Mouse (Mus musculus) G1E (cell line): ENCODE measurements around the gene Psmg4. TPM values are rescaled to one million over a fixed set of nuclear protein-coding genes. Genes with fewer than 3 reads are reported as not detected.

Source experiments
- ATAC-seq: 2 replicates; pipeline ENCODE4 v1.8.0; 2016; ENCODE audit warnings: mild to moderate bottlenecking; ENCODE audit not compliant: insufficient number of reproducible peaks, poor library complexity, low FRiP score, severe bottlenecking; ENCODE audit errors: extremely low read depth
- DNase-seq: peaks from one replicate; pipeline ENCODE4 v3.0.0; 2012; ENCODE audit warnings: low spot score
- H3K27me3 ChIP-seq: 2 replicates; pipeline ENCODE4 v1.6.1; 2012; ENCODE audit warnings: mild to moderate bottlenecking, low read length, inconsistent platforms; ENCODE audit not compliant: insufficient read depth
- H3K36me3 ChIP-seq: replicated peaks from 2 replicates; pipeline ENCODE3; 2012; ENCODE audit warnings: mild to moderate bottlenecking, inconsistent platforms
- H3K4me1 ChIP-seq: 2 replicates; pipeline ENCODE4 v1.6.1; 2012; ENCODE audit warnings: low read depth, low read length, inconsistent platforms, mixed read lengths; ENCODE audit not compliant: insufficient read depth
- H3K4me3 ChIP-seq: 2 replicates; pipeline ENCODE4 v1.5.1; 2012; ENCODE audit warnings: low read depth, mild to moderate bottlenecking, inconsistent platforms, low read length, moderate library complexity, mixed read lengths
- H3K9me3 ChIP-seq: replicated peaks from 2 replicates; pipeline ENCODE4 v1.6.1; 2012; ENCODE audit warnings: inconsistent platforms
- CTCF ChIP-seq: IDR thresholded peaks from 2 replicates; pipeline ENCODE4 v1.5.1; 2012; ENCODE audit warnings: low read depth, low read length, inconsistent platforms, mixed read lengths
- GATA1 ChIP-seq: IDR thresholded peaks from 2 replicates; pipeline ENCODE4 v1.6.1; 2012; ENCODE audit warnings: borderline replicate concordance, low read length, inconsistent platforms, mixed read lengths
- GATA2 ChIP-seq: IDR thresholded peaks from 2 replicates; pipeline ENCODE4 v1.6.1; 2012; ENCODE audit warnings: low read depth, low read length, inconsistent platforms, borderline replicate concordance
- POLR2AphosphoS5 ChIP-seq: IDR thresholded peaks from 2 replicates; pipeline ENCODE4 v1.6.1; 2012; ENCODE audit warnings: low read depth, low read length, inconsistent platforms; ENCODE audit not compliant: insufficient replicate concordance
- TAL1 ChIP-seq: conservative IDR thresholded peaks from 2 replicates; pipeline ENCODE4 v1.6.1; 2012; ENCODE audit warnings: low read depth, low read length, inconsistent platforms, mixed read lengths
- polyA plus RNA-seq: library from polyadenylated mRNA; stranded (reverse); fragments of >175 nt; gene quantifications from 2 replicates; pipeline ENCODE4 v1.2.3, GENCODE M21; 2012
- total RNA-seq, 2 experiments: library from RNA; stranded (forward) in 1 of 2; stranded (reverse) in 1 of 2; fragments of 200-1000 nt in 1 of 2; fragments of >200 nt in 1 of 2; fragmentation: Nextera tagmentation in 1 of 2; gene quantifications; 2 replicates each; pipeline ENCODE4 v1.2.3; 2014 to 2017

The Psmg4 gene
- total and polyA plus RNA-seq, 3 experiments = 5.9 to 126 (median 38.1) TPM

DNA sequence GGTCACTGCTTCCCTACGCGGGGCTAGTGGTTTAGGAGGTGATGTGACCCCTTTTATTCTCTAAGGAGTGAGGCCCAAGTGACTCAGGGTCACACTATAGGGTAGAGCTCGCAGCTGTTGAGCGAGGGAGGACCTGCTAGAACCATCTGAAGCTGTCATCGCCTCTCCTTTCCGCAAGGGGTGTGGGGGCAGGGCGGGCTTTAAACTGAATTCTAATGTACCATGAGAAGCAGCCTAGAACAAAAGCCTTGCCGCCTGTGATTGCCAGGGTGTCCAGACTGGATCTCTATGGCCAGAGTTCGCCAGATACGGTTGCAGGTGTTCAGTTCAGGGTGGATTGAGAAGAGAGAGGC, 31.1 kb upstream of the Psmg4 start:
- Histone ChIP-seq H3K36me3 (no peaks in the 10 kb centered on the region), H3K4me1 (peaks cover 36% of the 10 kb centered on the region), H3K4me3 (no peak overlapping the region), H3K9me3 (no peaks in the 10 kb centered on the region), H3K27me3 (peaks cover 50% of the 10 kb centered on the region)
- ATAC-seq (no peak), DNase-seq (no peak)
- TF ChIP-seq CTCF = no peak
- no peak for TF ChIP-seq GATA1
- no peak for TF ChIP-seq TAL1
- no peak for TF ChIP-seq GATA2
- TF ChIP-seq POLR2AphosphoS5 = no peak

DNA sequence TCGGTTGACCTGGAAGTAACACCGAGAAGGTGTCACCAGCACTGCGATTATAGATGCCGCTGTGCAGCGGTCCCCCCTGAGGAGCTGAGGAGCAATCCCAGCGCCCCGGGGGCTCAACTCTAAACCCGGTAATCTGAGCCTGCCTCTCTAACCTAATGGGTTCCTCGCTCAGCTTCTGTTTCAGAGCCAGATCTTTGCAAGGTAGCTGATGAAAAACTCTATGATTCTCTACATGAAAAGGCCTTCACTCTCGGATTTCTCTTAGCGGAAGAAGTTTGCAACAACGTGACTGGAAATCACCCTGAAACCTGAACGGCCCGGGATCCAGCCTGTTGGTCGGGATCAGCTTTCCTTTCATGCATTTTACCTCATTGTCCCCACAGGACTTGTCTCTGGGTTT, 30.5 kb upstream of the Psmg4 start:
- TF ChIP-seq TAL1 (no peak), GATA2 (no peak), CTCF (no peak), POLR2AphosphoS5 (no peak), GATA1 (no peak)
- Histone ChIP-seq H3K9me3 (no peaks in the 10 kb centered on the region), H3K27me3 (peaks cover 56% of the 10 kb centered on the region), H3K4me3 (no peak overlapping the region), H3K4me1 (peaks cover 36% of the 10 kb centered on the region), H3K36me3 (no peaks in the 10 kb centered on the region)
- ATAC-seq = no peak
- no peak for DNase-seq

- H3K4me1 ChIP-seq = peaks cover 36% of the 10 kb centered on the region
- H3K9me3 ChIP-seq = no peaks in the 10 kb centered on the region
- H3K36me3 ChIP-seq = no peaks in the 10 kb centered on the region
- ATAC-seq = no peak
- no peak for DNase-seq
- TF ChIP-seq CTCF (no peak), TAL1 (no peak), GATA1 (no peak), POLR2AphosphoS5 (no peak), GATA2 (no peak)
- peaks cover 60% of the 10 kb centered on the region for H3K27me3 ChIP-seq
- H3K4me3 ChIP-seq = no peak overlapping the region
These were observed 29.9 kb upstream of the Psmg4 start for GRCm38 (mm10) chr13:34132875-34133274.

DNA sequence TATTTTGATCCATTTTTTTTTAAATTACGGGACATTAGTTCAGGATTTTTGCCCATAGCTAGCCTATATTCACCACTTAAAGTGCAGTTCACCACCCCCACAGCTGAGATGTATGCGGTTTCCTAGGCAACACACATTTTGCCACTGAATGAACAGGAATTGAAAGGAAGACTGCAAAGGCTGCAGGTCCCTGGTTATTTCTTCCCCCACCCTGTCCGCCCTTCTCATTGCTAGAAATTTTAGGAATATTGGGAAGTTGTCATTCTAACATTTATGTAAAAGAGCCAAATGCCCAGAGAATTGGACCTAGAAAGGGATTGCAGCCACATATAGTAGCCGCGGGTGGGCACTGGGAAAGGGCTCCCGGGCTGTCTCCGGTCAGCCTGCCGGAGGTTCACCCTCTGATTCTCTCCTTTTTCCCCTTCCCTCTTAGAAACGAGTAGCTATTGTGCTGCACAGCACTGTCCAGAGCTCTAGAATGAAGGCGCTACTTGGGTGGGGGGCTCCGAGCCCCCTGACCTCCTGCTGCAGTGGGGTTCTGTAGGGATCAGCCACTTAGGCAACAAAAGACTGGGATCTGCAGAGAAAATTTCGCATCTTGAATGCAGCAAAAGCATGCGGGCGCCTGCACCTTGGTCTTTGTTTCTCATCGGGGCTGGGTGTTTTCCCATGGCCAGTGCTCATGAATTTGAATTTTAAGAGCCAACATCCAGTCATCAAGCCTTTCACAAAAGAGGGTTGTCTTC, 29.3 kb upstream of the Psmg4 start:
- Histone ChIP-seq H3K36me3 (no peaks in the 10 kb centered on the region), H3K9me3 (no peaks in the 10 kb centered on the region), H3K4me3 (no peak overlapping the region), H3K4me1 (peaks cover 36% of the 10 kb centered on the region), H3K27me3 (peaks cover 62% of the 10 kb centered on the region)
- ATAC-seq (no peak), DNase-seq (no peak)
- TF ChIP-seq TAL1 (no peak), CTCF (no peak), POLR2AphosphoS5 (no peak), GATA1 (no peak), GATA2 (no peak)

- Histone ChIP-seq H3K4me1 (peaks cover 29% of the 10 kb centered on the region), H3K4me3 (no peak overlapping the region), H3K27me3 (peaks cover 59% of the 10 kb centered on the region), H3K9me3 (no peaks in the 10 kb centered on the region), H3K36me3 (no peaks in the 10 kb centered on the region)
- ATAC-seq (no peak), DNase-seq (no peak)
- TF ChIP-seq TAL1 = no peak
- TF ChIP-seq GATA1 = no peak
- TF ChIP-seq CTCF = no peak
- TF ChIP-seq POLR2AphosphoS5 = no peak
- no peak for TF ChIP-seq GATA2
These were observed 28.5 kb upstream of the Psmg4 start for GRCm38 (mm10) chr13:34134276-34134675.

GRCm38 (mm10) chr13:34136605-34137004, 26.2 kb upstream of the Psmg4 start:
- H3K27me3 ChIP-seq = peaks cover 41% of the 10 kb centered on the region
- H3K4me1 ChIP-seq = peaks cover 6% of the 10 kb centered on the region
- DNase-seq (no peak), ATAC-seq (no peak)
- no peaks in the 10 kb centered on the region for H3K36me3 ChIP-seq
- no peaks in the 10 kb centered on the region for H3K9me3 ChIP-seq
- TF ChIP-seq CTCF = no peak
- no peak overlapping the region for H3K4me3 ChIP-seq
